28 mouse cellular contexts compared by ENCODE assay signal in the genomic region with DNA sequence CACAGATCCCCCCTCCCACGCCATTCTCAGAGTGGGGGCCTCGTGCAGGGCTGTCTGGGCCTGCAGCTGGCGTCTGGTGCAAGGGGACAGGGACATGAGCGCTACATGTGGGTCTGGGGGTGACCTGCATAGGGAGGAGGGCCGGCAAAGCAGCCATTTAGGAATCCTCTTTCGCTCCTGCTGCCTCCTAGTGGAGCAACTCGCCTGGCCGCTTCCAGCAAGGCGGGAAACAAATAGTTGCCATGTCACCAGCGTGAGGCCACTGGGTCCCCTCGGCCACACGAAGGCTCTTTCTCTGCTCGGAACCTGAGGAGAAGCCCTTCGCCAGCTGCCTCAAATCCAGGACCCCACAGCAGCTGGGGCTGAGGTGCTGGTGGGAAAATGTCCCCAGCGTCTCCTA. TPM values are rescaled to one million over a fixed set of nuclear protein-coding genes. Genes with fewer than 3 reads are reported as not detected.
"Had no signal": no experiment of that assay in that cellular context is flagged by ENCODE, and none has a peak within 500 bp of the region (broad histone marks: within the 10 kb centered on the region; RNA-seq: fewer than 3 reads in every experiment).

No protein-coding gene starts in this region.

- H3K36me3 ChIP-seq: limb, embryonic 12.5 days; limb, embryonic 15.5 days; liver, embryonic 12.5 days; liver, embryonic 15.5 days; midbrain, embryonic 12.5 days; midbrain, embryonic 15.5 days; neural tube, embryonic 12.5 days; neural tube, embryonic 15.5 days had no signal

- H3K4me3 ChIP-seq: limb, embryonic 12.5 days; limb, embryonic 15.5 days; liver, embryonic 12.5 days; liver, embryonic 15.5 days; midbrain, embryonic 12.5 days; midbrain, embryonic 15.5 days; neural tube, embryonic 12.5 days; neural tube, embryonic 15.5 days had no signal

- DNase-seq: kidney, adult 18-20 months; kidney, adult 9 months; kidney, postnatal 14 days; kidney, postnatal 4 days; left cerebral cortex, postnatal 4 days; lung, adult 18-20 months; right cerebral cortex, adult 18-20 months; right cerebral cortex, postnatal 14 days; right cerebral cortex, postnatal 4 days; thymus, postnatal 25 days had no signal

- H3K4me1 ChIP-seq: limb, embryonic 12.5 days; limb, embryonic 15.5 days; liver, embryonic 12.5 days; liver, embryonic 15.5 days; midbrain, embryonic 12.5 days; midbrain, embryonic 15.5 days; neural tube, embryonic 12.5 days; neural tube, embryonic 15.5 days had no signal

- H3K27ac ChIP-seq: limb, embryonic 12.5 days; limb, embryonic 15.5 days; liver, embryonic 12.5 days; liver, embryonic 15.5 days; macrophage; midbrain, embryonic 12.5 days; midbrain, embryonic 15.5 days; neural tube, embryonic 12.5 days; neural tube, embryonic 15.5 days had no signal

- H3K27me3 ChIP-seq: limb, embryonic 12.5 days; limb, embryonic 15.5 days; liver, embryonic 12.5 days; liver, embryonic 15.5 days; midbrain, embryonic 12.5 days; midbrain, embryonic 15.5 days; neural tube, embryonic 12.5 days; neural tube, embryonic 15.5 days had no signal

RNA-seq across cellular contexts. Expression of a gene that starts 0.7 kb away (rescaled TPM):
- total RNA-seq: layer of hippocampus, adult 18-20 months; layer of hippocampus, postnatal 14 days; left cerebral cortex, adult 8-10 months; left cerebral cortex, postnatal 14 days; left cerebral cortex, postnatal 4 days; megakaryocyte, adult 5-6 weeks had no signal
- polyA plus RNA-seq: kidney, embryonic 16.5 days; limb, embryonic 12.5 days; limb, embryonic 15.5 days; liver, embryonic 12.5 days; liver, embryonic 15.5 days; lung, embryonic 16.5 days; macrophage; midbrain, embryonic 12.5 days; midbrain, embryonic 15.5 days; neural tube, embryonic 12.5 days; neural tube, embryonic 15.5 days; stomach, embryonic 14.5 days had no signal

RNA-seq across cellular contexts. Expression of a gene that starts 0.9 kb away (rescaled TPM):
- total RNA-seq: layer of hippocampus, adult 18-20 months; layer of hippocampus, postnatal 14 days; left cerebral cortex, adult 8-10 months; left cerebral cortex, postnatal 14 days; left cerebral cortex, postnatal 4 days; megakaryocyte, adult 5-6 weeks had no signal
- polyA plus RNA-seq: kidney, embryonic 16.5 days; limb, embryonic 12.5 days; limb, embryonic 15.5 days; liver, embryonic 12.5 days; liver, embryonic 15.5 days; lung, embryonic 16.5 days; macrophage; midbrain, embryonic 12.5 days; midbrain, embryonic 15.5 days; neural tube, embryonic 12.5 days; neural tube, embryonic 15.5 days; stomach, embryonic 14.5 days; thymus, postnatal 0 days had no signal

RNA-seq across cellular contexts. Expression of a gene that starts 22.1 kb away (rescaled TPM):
- total RNA-seq: megakaryocyte, adult 5-6 weeks had no signal
- polyA plus RNA-seq: macrophage had no signal
